Mouse (Mus musculus): ENCODE data around the gene Tinf2.

Tinf2 gene

DNA sequence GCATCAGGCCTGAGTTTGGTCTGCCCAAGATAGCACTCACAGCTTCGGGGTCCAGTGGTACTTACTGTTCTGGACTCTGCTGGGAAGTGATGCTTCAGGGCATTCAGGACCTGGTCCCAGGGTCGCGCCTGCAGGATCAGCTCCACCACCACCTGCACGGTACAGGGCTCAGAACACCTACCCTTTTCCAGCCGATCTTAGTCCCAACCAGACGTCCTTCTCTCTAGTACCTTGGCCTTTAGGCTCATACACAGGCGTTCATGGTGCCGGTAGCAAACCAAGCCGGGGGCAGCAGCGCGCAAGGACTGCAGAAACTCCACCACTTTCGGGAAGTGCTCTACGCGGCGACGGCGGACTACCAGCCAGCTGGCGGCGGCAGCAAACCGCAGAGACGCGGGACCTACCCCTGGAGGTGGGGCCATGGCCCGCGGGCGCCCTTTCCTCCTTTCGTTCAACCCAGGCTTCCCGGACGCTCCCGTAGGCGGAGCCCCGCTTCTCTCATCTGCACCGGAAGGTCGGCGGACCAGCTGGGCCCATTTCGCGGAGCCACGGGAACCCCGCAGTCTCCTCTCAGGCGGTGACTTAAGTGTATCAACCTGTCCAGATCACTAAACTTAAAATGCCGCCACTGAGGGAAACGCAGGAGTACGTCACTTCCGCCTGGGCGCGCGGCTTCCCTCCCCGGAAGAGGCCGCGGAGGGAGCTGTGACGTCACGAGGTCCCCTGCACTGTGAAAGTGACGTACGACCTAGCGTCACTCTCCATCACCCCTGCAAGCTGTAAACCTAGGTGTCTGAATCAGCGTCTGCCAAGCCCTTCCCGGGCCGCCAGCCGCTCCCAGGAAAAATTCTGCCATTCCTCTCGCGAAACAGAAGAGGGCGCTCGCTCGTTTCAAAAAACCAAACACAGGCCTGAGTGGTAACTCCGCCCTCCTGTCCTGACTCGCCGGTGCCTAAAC lies at the start of gene Tinf2:
Gene Tinf2, minus strand, starts transcription at position 661 of the 958 bp plus-strand sequence.
- peak; percentile 90 to 95 for DNase-seq (ENCODE audit: low spot score in 2 of 2)

- no peak for DNase-seq (ENCODE audit: low spot score in 2 of 2)
These were observed 49.0 kb upstream of the Tinf2 start for GRCm38 (mm10) chr14:55730531-55731032.

DNA sequence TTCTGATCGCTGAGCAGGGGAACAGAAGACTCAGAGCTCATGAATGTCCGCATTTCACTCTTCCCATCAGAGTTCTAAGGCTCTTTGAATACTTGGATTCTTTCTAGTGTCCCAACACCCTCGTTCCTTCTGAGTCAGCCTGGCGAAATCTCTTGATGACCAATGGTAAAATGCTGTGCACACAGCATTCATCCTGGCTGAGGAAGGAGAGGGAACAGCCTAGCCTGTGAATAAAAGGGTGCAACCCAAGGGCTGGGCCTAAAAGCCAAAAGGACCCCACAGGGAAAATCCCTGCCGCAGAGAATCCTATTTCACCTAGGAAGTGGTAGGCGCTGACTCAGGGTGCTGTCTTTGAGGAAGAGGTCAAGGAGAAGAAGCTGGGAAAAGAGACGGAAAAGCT lies 48.5 kb upstream of the Tinf2 start:
- DNase-seq (ENCODE audit: low spot score in 2 of 2) = no peak

GRCm38 (mm10) chr14:55727889-55728685 lies 46.5 kb upstream of the Tinf2 start:
- DNase-seq (ENCODE audit: low spot score in 2 of 2) = no peak

DNA sequence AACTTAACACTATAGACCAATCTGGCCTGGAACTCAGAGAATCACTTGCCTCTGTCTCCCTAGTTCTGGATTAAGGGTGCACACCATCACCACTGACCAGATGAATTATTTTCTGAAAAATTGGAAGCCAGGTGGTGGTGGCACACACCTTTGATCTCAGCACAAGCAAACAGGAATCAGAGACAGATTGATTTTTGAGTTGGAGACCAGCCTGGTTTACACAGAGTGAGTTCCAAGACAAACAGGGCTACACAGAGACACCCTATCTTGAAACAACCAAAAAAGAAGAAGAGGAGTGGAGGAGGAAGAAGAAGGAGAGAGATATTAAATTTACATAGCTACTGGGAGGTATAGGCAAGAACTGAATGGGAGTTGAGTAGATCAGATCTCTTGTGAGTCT lies 44.6 kb upstream of the Tinf2 start:
- no peak for DNase-seq (ENCODE audit: low spot score in 2 of 2)

DNA sequence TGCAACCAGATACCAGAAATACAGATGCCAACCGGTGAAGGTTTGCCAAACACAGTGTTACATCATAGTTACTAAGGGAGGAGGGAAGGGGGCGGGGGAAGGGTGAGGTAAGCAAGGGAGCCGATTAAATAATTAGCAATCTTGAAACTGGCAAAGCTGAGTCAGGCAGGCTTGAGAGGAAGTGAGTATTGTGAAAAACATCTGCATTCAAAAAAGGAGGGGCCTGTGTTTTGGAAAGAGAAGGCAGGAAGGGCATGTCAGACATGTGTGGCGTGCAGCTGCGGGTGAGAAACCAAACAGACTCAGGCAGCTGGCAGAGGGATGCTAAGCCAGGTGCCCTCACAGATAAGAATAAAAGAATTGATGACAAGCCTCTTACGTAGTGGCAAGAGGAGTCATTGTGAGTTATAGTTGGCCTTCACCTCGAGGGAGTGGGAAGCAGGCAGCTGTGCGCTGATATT lies 42.8 kb upstream of the Tinf2 start:
- DNase-seq (ENCODE audit: low spot score in 2 of 2) = peak in 1 of 2 experiments; percentile 32

DNA sequence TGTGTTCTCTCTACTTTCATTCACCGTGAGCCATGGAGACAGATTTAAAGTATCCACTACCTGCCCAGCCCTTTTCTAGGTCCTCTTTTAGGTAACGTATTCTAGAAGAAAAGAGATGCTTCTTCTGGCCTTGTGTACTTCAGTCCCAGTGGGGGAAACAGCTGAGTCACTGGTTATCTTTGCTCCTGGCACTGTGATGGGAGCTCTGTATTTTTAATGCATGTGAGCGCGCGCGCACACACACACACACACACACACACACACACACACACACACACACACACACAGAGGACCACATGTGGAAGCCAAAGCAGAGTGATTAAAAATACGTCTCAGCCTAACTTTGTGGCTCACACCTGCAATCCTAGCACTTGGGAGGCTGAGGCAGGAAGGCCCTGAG lies 41.8 kb upstream of the Tinf2 start:
- DNase-seq (ENCODE audit: low spot score in 2 of 2) = no peak

DNA sequence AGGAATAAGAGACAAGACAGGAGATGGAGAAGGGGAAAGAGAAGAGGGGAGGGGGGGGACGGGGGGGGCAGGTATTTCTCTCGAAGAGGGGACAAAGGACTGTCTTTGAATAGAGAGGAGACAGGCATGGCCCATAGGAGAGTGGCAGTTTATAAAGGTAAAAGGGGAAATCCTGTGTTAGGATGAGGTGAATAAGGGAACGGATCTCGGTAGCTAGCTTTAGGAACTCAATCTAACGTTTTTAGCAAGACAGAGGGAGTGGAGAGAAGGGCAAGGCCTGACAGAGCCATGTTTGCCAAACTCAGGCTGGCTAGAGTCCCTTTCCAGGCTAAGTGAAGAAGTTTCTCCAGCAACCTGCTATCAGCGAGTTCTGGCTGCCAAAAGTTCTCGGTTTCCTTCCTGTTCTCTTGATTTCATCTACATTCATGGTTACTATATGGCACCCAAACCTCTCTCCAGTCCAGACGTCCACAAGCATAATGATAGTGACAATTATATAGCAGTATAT lies 40.9 kb upstream of the Tinf2 start:
- no peak for DNase-seq (ENCODE audit: low spot score in 2 of 2)

DNA sequence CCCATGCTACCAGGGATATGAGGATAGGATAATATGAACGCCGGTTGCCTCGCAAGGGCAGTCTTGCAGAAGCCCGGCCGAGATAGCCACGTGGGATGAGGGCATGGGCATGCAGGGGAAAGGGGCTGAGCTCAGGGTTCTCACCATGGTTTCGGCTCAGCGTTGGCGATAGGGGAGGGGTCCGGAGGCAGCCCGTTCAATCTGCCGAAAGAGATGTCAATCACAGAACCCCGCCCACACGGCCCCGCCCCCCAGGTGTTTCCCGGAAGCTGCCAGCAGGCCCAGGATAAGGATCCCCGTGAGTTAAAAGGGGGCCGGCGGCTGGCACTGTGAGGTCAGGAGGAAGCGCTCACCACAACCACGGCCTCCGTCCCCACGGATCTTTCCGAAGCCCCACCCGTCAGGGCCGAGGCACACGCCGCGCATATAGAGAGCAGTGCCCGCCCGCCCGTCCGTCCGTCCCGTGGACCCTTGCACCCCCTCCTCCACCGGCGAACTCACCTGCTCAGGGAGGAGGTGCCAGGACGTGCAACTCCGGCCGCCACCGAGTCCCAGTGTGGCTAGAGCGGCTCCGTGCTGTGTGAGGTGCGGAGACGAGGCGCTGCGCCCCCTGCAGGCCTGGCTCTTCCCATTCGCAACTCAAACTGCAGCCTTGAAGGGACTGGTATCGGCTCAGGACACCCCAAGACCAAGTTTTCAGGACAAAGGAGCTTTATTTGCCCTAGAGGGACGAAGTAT lies 40.2 kb upstream of the Tinf2 start, which contains the start of gene Rabggta:
Gene Rabggta, minus strand, starts transcription at position 564 of the 738 bp plus-strand sequence.
- DNase-seq (ENCODE audit: low spot score in 2 of 2) = peak; percentile 93 to 98

DNA sequence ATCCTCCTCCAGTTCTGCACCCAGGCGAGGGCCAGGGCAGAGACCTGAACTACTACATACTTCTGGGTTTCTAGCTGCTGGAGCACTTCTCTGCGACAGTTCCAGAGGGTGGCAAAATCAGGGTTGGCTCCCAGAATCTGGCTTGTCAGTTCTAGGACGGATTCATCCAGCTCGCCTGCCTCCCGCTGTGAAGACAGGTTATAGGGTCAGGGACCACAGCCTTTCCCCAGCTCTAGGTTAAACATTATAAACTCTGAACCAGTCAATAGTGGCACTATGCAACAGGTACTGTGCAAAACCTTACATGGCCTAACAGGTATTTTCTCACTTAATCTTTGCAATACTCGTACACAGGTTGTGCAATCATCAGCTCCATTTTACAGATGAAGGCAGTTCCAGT lies 39.5 kb upstream of the Tinf2 start:
- DNase-seq (ENCODE audit: low spot score in 2 of 2) = no peak

DNA sequence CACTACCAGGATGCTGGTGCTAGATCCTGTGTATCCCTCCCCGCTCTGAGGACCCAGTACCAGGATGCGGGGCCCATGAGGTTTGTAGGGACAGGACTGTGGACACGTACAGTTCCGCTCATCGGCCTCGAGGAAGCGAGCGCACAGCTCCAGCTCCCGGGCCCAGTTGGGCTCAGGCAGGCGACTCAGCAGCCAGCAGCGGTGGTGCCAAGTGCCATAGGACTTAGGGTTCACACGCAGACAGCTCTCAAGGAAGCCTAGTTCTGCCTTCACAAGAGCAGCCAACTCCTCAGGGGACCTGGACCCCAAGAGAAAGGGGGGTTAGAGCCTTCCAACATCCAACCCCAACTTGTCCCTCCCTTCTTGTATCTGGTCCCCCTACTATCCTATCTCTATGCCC lies 39.0 kb upstream of the Tinf2 start:
- DNase-seq (ENCODE audit: low spot score in 2 of 2) = no peak

- DNase-seq (ENCODE audit: low spot score in 2 of 2) = no peak
These were observed 38.1 kb upstream of the Tinf2 start for GRCm38 (mm10) chr14:55719737-55720136.

DNA sequence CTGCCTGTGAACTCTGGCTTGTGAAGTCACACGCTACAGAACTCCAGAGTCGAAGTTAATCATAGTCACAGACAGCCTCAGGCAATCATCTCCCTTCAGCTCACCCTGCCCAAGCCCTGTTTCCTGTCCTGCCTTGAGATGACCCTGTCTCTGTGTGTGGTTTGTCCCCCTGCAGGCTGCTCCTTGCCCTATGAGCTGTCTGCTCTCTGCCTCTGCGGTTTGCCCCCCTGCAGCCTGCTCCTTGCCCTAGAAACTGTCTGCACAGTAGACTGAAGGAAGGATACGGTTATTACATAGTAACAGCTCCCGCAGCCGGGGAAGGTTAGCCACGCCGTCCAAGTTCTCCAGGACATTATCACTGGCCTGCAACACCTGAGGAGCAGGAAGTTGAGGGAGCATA lies 35.3 kb upstream of the Tinf2 start:
- DNase-seq (ENCODE audit: low spot score in 2 of 2) = no peak

DNA sequence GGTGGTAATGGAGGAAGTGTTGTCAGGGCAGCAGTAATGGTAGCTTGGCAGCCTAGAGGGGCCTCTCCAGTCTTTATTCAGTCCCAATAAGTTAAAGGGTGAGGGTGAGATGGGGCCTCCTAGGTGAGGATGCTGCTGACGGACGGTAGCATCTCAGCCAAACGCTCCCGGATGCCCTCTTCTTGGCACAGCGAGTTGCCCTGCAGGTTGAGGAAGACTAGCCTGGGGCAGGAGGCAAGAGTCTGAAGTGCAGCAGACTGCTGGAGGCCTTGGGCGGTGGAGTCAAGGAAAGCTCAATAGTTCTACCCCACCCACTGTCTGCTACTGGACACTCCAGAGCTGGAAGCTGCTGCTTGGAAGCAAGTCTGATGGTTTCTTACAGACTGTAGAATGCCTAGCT lies 34.7 kb upstream of the Tinf2 start:
- DNase-seq (ENCODE audit: low spot score in 2 of 2) = no peak

DNA sequence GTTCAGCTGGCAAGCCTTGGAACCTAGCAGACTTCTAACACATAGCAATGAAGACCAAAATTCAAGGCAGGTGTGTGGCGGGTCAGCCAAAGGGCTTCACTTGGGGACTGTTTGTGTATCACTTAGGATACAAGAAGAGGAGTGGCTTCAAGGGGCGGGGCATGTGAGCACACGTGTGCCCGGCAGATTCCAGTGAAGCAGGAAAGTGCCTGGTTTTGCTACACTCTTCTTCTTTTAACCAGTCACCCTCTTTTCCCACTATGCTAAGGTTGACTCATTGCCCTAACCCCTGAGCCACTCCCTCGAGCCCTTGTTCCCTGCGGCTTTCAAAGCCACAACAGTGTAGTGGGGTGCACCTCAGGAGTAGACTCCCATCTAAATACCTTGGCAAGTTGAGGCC lies 33.3 kb upstream of the Tinf2 start:
- no peak for DNase-seq (ENCODE audit: low spot score in 2 of 2)

DNA sequence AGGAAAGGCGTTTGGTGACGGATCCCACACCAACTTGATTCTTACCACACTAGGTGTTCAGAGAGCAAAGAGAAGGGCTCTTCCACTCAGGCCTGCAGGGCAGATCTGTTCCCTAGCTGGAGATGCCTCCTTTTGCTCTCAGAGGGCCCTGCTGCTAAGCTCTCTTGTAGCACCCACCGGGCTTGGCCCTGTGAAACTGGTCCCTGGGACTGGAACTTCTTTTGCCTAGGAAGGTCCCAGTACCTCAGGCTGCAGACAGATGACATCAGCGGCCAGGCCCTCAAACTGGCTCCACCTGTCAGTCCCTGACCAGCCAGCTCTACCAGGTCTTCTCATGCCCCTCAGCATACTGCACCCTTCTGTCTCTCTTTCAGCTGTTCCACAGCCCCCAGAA lies 32.1 kb upstream of the Tinf2 start, which contains the start of gene Tgm1:
Gene Tgm1, minus strand, starts transcription at position 198 of the 394 bp plus-strand sequence.
- no peak for DNase-seq (ENCODE audit: low spot score in 2 of 2)

DNA sequence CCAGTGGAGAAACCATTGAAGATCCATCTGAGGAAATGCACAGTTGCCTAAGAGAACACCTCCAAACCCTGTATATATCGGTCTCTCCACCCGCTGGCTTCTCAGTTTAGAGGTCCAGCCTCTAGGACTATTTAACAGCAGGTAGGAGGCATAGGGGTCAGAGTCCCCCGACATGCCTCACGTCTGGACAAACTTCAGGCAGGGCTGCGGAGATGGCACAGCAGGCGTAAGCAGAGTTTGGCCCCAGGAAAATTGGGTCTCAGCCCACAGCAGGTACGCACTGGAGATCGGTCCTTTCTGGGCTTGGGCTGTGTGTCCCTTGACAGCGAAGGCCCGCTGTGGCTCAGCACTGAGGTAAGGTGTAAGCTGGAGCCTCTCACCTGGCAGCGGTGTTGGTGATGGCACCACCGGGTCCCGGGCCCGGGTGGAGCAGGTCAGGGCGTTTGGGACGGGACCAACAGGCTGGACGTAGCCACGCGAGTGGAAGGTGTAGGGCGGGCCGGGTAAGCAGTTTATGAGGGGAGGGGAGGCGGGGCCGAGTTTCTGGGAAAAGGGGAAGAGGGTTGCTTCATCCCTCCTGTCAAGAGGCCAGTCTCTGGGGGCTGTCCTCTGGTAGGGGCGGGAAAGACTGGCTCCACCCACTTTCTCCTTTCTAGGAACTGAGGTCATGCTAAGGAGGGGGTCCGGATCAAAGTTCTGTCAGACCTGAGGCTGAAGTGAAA lies 31.5 kb upstream of the Tinf2 start:
- peak in 1 of 2 experiments; percentile 30 for DNase-seq (ENCODE audit: low spot score in 2 of 2)

DNA sequence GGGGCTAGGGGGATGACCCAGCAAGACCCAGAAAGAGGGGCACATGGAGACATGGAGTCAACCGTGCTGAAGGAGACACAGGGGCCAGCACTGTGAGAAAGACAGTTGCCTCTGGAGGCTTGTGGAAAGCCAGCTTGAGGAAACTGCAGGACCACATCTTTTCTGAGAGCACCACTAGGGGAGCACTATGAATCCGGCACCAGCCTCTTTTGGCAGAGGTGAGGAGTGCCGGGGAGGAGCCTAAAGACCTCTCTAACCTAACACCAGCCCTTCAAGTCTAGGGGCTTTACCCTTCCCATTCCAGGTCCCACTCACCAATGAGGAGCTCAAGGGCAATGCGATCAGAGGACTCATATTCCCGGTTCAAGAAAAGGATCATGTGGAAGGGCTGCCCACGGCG lies 30.2 kb upstream of the Tinf2 start:
- no peak for DNase-seq (ENCODE audit: low spot score in 2 of 2)

DNA sequence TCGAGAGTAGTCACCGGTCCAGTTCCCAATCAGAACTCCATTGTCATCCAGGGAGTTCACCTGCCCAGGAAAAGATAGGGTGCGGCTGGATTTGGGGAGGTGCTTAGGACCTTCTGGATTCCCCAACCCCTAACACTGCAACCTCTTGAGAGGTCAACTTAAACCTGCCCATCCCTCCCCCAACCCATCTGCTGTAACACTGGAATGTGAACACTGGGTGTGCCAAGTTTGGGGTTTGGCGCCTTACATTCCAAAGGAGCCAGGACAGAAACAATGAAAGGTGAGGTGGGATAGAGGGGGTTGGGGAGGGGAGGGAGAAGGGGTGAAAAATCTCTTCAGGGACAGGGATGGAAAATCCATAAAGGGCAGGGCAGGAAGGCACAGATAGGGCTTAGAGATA lies 27.9 kb upstream of the Tinf2 start:
- DNase-seq (ENCODE audit: low spot score in 2 of 2) = no peak

DNA sequence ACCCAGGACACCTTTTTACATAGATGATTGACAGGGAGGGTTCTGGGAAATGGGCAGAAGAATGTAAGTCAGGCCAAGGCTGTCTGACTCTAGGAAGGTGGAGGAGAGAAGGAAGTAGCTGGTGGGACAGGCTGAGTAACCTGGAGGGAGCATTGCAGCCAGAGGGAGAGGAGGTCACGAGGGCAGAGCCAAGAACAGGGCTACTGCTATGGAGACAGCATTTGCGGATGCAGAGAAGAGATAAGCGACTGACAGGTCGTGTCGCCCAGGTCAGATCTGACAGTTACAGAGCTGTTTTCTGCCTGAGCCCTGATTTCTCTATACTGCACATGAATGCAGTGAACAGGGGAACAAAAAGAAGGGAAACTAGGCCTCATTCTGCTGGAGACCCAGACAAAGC lies 25.8 kb upstream of the Tinf2 start:
- no peak for DNase-seq (ENCODE audit: low spot score in 2 of 2)

Measured in spleen, postnatal 4 days (tissue).